Mouse (Mus musculus) granulocyte monocyte progenitor cell, adult 5-6 weeks (primary cell): Measurements from ENCODE around the gene Cd300lf. TPM values are rescaled to one million over a fixed set of nuclear protein-coding genes. Genes with fewer than 3 reads are reported as not detected.
A peak's percentile ranks its signal among the peaks of the same experiment; 100 is the strongest.

Experiments used
- ATAC-seq: replicated peaks from 2 replicates; pipeline ENCODE4 v1.8.0; 2016; ENCODE audit warnings: mild to moderate bottlenecking, moderate TSS enrichment, inconsistent platforms; ENCODE audit not compliant: poor library complexity, severe bottlenecking
- total RNA-seq, 2 experiments: library from RNA; stranded (forward) in 1 of 2; stranded (reverse) in 1 of 2; fragments of 200-712, 200-1000 nt in 1 of 2; fragments of >200 nt in 1 of 2; fragmentation: Nextera tagmentation in 1 of 2; gene quantifications; 2 replicates each; pipeline ENCODE4 v1.2.3; 2014 to 2017

The Cd300lf gene
- total RNA-seq, 2 experiments from 2014 or later: 0.46 TPM; not detected in 1

- ATAC-seq: no peak
Observed at GRCm38 (mm10) chr11:115081373-115081772, 52.4 kb downstream of the Cd300lf start.

GRCm38 (mm10) chr11:115080886-115081285, 52.9 kb downstream of the Cd300lf start:
- ATAC-seq: peak; percentile 68

- no peak for ATAC-seq
Observed at GRCm38 (mm10) chr11:115078680-115079079, 55.1 kb downstream of the Cd300lf start.

GRCm38 (mm10) chr11:115077436-115077835, 56.4 kb downstream of the Cd300lf start:
- ATAC-seq: no peak

- no peak for ATAC-seq
Observed at GRCm38 (mm10) chr11:115075859-115076258, 57.9 kb downstream of the Cd300lf start.

GRCm38 (mm10) chr11:115075407-115075806, 58.4 kb downstream of the Cd300lf start:
- no peak for ATAC-seq

GRCm38 (mm10) chr11:115073002-115073401, 60.8 kb downstream of the Cd300lf start:
- no peak for ATAC-seq

GRCm38 (mm10) chr11:115071631-115072294, 62.0 kb downstream of the Cd300lf start:
- peak; percentile 69 for ATAC-seq

GRCm38 (mm10) chr11:115071015-115071551, 62.7 kb downstream of the Cd300lf start:
- no peak for ATAC-seq

- ATAC-seq: peak; percentile 71
Observed at GRCm38 (mm10) chr11:115066768-115067167, 67.0 kb downstream of the Cd300lf start.

Other genes starting within 250 kb of the Cd300lf start
- 11.4 and 12.6 TPM in 2 replicates for gene Cd300a, start 244.0 kb downstream of the Cd300lf start, total RNA-seq (2014; fragmentation: Nextera tagmentation)
- 14.3 and 20.8 TPM in 2 replicates for gene Cd300a, start 244.0 kb downstream of the Cd300lf start, total RNA-seq (2017)
- gene Cd300lb, start 199.6 kb downstream of the Cd300lf start, total RNA-seq (2014; fragmentation: Nextera tagmentation): 24.4 and 25.9 TPM in 2 replicates
- gene Cd300lb, start 199.6 kb downstream of the Cd300lf start, total RNA-seq (2017): 17.4 and 17.7 TPM in 2 replicates
- gene Cd300c, start 164.8 kb downstream of the Cd300lf start, total RNA-seq (2014; fragmentation: Nextera tagmentation): not detected in 2 replicates
- not detected in 2 replicates for gene Cd300c, start 164.8 kb downstream of the Cd300lf start, total RNA-seq (2017)
- gene Cd300ld, start 144.1 kb downstream of the Cd300lf start, total RNA-seq (2014; fragmentation: Nextera tagmentation): not detected in 2 replicates
- gene Cd300ld, start 144.1 kb downstream of the Cd300lf start, total RNA-seq (2017): 0.10 and 1.2 TPM in 2 replicates
- 1.1 and 2.2 TPM in 2 replicates for gene Cd300c2, start 132.1 kb downstream of the Cd300lf start, total RNA-seq (2014; fragmentation: Nextera tagmentation)
- gene Cd300c2, start 132.1 kb downstream of the Cd300lf start, total RNA-seq (2017): 0.60 and 1.3 TPM in 2 replicates
- not detected in 2 replicates for gene Cd300ld2, start 117.8 kb downstream of the Cd300lf start, total RNA-seq (2014; fragmentation: Nextera tagmentation)
- not detected in 2 replicates for gene Cd300ld2, start 117.8 kb downstream of the Cd300lf start, total RNA-seq (2017)
- gene Cd300ld4, start 107.0 kb downstream of the Cd300lf start, total RNA-seq (2014; fragmentation: Nextera tagmentation): not detected in 2 replicates
- not detected in 2 replicates for gene Cd300ld4, start 107.0 kb downstream of the Cd300lf start, total RNA-seq (2017)
- not detected in 2 replicates for gene Cd300ld5, start 96.2 kb downstream of the Cd300lf start, total RNA-seq (2014; fragmentation: Nextera tagmentation)
- gene Cd300ld5, start 96.2 kb downstream of the Cd300lf start, total RNA-seq (2017): not detected in 2 replicates
- gene Cd300ld3, start 85.6 kb downstream of the Cd300lf start, total RNA-seq (2014; fragmentation: Nextera tagmentation): not detected in 2 replicates
- not detected in 2 replicates for gene Cd300ld3, start 85.6 kb downstream of the Cd300lf start, total RNA-seq (2017)
- gene Cd300e, start 71.8 kb downstream of the Cd300lf start, total RNA-seq (2014; fragmentation: Nextera tagmentation): not detected in 2 replicates
- gene Cd300e, start 71.8 kb downstream of the Cd300lf start, total RNA-seq (2017): not detected in 2 replicates
- gene Rab37, start 42.6 kb downstream of the Cd300lf start, total RNA-seq (2014; fragmentation: Nextera tagmentation): 6.5 and 15.1 TPM in 2 replicates
- 7.1 and 10.0 TPM in 2 replicates for gene Rab37, start 42.6 kb downstream of the Cd300lf start, total RNA-seq (2017)
- 37.4 and 55.9 TPM in 2 replicates for gene Slc9a3r1, start 29.3 kb upstream of the Cd300lf start, total RNA-seq (2014; fragmentation: Nextera tagmentation)
- gene Slc9a3r1, start 29.3 kb upstream of the Cd300lf start, total RNA-seq (2017): 48.2 and 50.3 TPM in 2 replicates
- 11.5 and 12.8 TPM in 2 replicates for gene Tmem104, start 53.5 kb upstream of the Cd300lf start, total RNA-seq (2014; fragmentation: Nextera tagmentation)
- gene Tmem104, start 53.5 kb upstream of the Cd300lf start, total RNA-seq (2017): 2.4 and 3.6 TPM in 2 replicates
- gene Nat9, start 53.9 kb upstream of the Cd300lf start, total RNA-seq (2014; fragmentation: Nextera tagmentation): 27.1 and 27.5 TPM in 2 replicates
- gene Nat9, start 53.9 kb upstream of the Cd300lf start, total RNA-seq (2017): 21.3 and 28.0 TPM in 2 replicates
- not detected in 2 replicates for gene Grin2c, start 133.3 kb upstream of the Cd300lf start, total RNA-seq (2014; fragmentation: Nextera tagmentation)
- gene Grin2c, start 133.3 kb upstream of the Cd300lf start, total RNA-seq (2017): not detected in 2 replicates
- 23.9 and 26.4 TPM in 2 replicates for gene Fdxr, start 143.1 kb upstream of the Cd300lf start, total RNA-seq (2014; fragmentation: Nextera tagmentation)
- 9.7 and 14.2 TPM in 2 replicates for gene Fdxr, start 143.1 kb upstream of the Cd300lf start, total RNA-seq (2017)
- 1.2 and 1.3 TPM in 2 replicates for gene Fads6, start 163.7 kb upstream of the Cd300lf start, total RNA-seq (2014; fragmentation: Nextera tagmentation)
- 1.4 and 2.9 TPM in 2 replicates for gene Fads6, start 163.7 kb upstream of the Cd300lf start, total RNA-seq (2017)
- not detected in 2 replicates for gene Otop2, start 173.2 kb upstream of the Cd300lf start, total RNA-seq (2014; fragmentation: Nextera tagmentation)
- not detected in 2 replicates for gene Otop2, start 173.2 kb upstream of the Cd300lf start, total RNA-seq (2017)
- gene Ush1g, start 188.0 kb upstream of the Cd300lf start, total RNA-seq (2014; fragmentation: Nextera tagmentation): not detected in 2 replicates
- gene Ush1g, start 188.0 kb upstream of the Cd300lf start, total RNA-seq (2017): not detected in 2 replicates
- not detected in 2 replicates for gene Otop3, start 200.7 kb upstream of the Cd300lf start, total RNA-seq (2014; fragmentation: Nextera tagmentation)
- gene Otop3, start 200.7 kb upstream of the Cd300lf start, total RNA-seq (2017): not detected in 2 replicates
- gene Hid1, start 233.8 kb upstream of the Cd300lf start, total RNA-seq (2014; fragmentation: Nextera tagmentation): not detected in 2 replicates
- not detected in 2 replicates for gene Hid1, start 233.8 kb upstream of the Cd300lf start, total RNA-seq (2017)
- gene Cdr2l, start 247.9 kb upstream of the Cd300lf start, total RNA-seq (2014; fragmentation: Nextera tagmentation): 0.68 TPM in 1 of 2 replicates, not detected in the other
- 0.67 TPM in 1 of 2 replicates, not detected in the other for gene Cdr2l, start 247.9 kb upstream of the Cd300lf start, total RNA-seq (2017)